Mouse (Mus musculus): Measurements from ENCODE around the gene Rhou. TPM values are rescaled to one million over a fixed set of nuclear protein-coding genes. Genes with fewer than 3 reads are reported as not detected.

The Rhou gene
- polyA plus RNA-seq, 1 experiment, result 4.6 TPM

DNA sequence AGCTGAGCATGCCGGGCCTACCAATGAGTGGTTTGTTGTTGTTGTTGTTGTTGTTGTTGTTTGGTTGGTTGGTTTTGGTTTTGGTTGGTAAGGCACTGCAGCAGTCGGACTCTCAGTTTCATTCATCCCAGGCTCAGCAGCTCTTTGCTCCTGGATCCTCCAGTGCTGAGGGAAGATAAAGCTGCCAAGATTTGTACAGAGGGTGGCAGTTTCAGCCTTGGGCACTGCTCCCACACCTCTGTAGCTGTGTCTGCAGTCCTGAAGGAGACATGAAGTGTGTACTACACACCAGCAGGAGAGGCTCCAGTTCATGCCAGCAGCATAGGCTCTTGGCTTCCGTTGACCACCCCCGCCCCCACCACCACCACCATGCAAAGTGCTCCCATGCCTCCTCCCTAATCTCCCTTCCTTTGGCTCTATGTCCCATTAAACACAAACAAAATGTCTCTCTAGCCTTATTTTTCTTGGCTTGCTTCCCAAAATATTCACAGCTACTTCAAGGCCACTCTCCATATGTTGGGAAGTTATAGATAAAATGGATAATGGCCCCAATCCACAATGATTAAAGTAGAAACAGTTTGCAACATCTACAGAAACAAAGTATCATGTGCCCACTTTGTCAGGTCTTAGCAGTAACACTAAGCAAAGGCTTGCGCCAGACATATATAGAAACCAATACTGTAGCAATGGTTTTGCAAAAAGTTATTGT is 2.2 kb upstream of the Rhou start:
- Histone ChIP-seq H3K36me3 (ENCODE audit: control insufficient read depth, insufficient read depth, low read length) (no peaks in the 10 kb centered on the region), H3K27ac (ENCODE audit: insufficient read depth, low read depth, low read length) (no peak overlapping the region), H3K27me3 (replicated peaks; ENCODE audit: control insufficient read depth, insufficient read depth, low read length) (no peaks in the 10 kb centered on the region), H3K4me3 (ENCODE audit: insufficient read depth, low read depth, low read length) (no peak overlapping the region), H3K4me1 (ENCODE audit: control insufficient read depth, insufficient read depth, low read length) (no peaks in the 10 kb centered on the region)
- DNase-seq, result no peak
- WGBS, result 89% methylated on average over 5 of the region's 5 CpGs
- TF ChIP-seq CTCF (conservative IDR thresholded peaks at IDR 0.05; ENCODE audit: insufficient read depth, insufficient read length, low read depth, low read length) (no peak), POLR2A (IDR thresholded peaks at IDR 0.05; ENCODE audit: low read depth, low read length) (no peak)

DNA sequence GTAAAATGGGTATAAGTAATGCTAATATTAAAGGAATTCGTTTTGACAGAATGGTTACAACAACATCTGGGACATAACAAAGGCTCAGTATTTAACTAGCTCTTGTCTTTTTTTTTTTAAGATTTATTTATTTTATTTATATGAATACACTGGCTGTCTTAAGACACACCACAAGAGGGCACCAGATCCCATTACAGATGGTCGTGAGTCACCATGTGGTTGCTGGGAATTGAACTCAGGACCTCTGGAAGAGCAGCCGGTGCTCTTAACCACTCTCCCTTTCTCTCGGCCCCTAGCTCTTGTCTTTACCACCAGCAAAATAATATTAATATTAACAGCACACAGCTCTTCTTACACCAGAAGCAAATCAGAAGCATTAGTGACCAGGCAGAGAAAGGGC is 1.1 kb upstream of the Rhou start:
- Histone ChIP-seq H3K27ac (ENCODE audit: insufficient read depth, low read depth, low read length) (no peak overlapping the region), H3K36me3 (ENCODE audit: control insufficient read depth, insufficient read depth, low read length) (no peaks in the 10 kb centered on the region), H3K4me3 (ENCODE audit: insufficient read depth, low read depth, low read length) (no peak overlapping the region), H3K4me1 (ENCODE audit: control insufficient read depth, insufficient read depth, low read length) (no peaks in the 10 kb centered on the region), H3K27me3 (replicated peaks; ENCODE audit: control insufficient read depth, insufficient read depth, low read length) (no peaks in the 10 kb centered on the region)
- TF ChIP-seq CTCF (conservative IDR thresholded peaks at IDR 0.05; ENCODE audit: insufficient read depth, insufficient read length, low read depth, low read length) (no peak), POLR2A (IDR thresholded peaks at IDR 0.05; ENCODE audit: low read depth, low read length) (no peak)
- WGBS, result 69% methylated on average over 4 of the region's 4 CpGs
- no peak for DNase-seq

DNA sequence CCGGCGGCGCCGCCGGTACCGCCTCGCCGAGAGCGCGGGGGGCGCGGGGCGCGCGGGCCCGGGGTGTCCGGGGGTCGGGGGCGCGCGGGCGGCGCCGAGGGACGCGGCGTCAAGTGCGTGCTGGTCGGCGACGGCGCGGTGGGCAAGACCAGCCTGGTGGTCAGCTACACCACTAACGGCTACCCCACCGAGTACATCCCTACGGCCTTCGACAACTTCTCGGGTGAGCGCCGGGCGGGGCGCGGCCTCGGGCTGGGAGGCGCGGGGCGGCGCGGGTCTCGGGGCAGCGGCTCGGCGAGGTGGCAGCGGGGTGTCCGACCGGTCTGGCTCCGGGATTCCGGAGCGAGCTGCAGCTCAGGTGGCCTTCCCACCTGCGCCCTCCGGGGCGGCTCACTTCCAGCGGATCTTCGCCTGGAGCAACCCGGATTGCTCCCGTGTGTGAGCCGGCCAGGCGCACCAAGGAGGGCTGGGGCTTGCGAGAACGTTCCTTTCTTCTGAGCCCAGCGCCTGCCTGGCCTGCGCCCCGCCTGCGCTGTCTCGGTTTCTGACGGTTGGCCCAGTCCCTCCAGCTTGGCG is 353 bp downstream of the Rhou start:
- Histone ChIP-seq H3K27me3 (replicated peaks; ENCODE audit: control insufficient read depth, insufficient read depth, low read length) (no peaks in the 10 kb centered on the region), H3K4me3 (ENCODE audit: insufficient read depth, low read depth, low read length) (peak overlapping the region; percentile 51), H3K4me1 (ENCODE audit: control insufficient read depth, insufficient read depth, low read length) (no peaks in the 10 kb centered on the region), H3K36me3 (ENCODE audit: control insufficient read depth, insufficient read depth, low read length) (no peaks in the 10 kb centered on the region), H3K27ac (ENCODE audit: insufficient read depth, low read depth, low read length) (no peak overlapping the region)
- 3% methylated on average over 76 of the region's 77 CpGs for WGBS
- no peak for TF ChIP-seq CTCF (conservative IDR thresholded peaks at IDR 0.05; ENCODE audit: insufficient read depth, insufficient read length, low read depth, low read length)
- no peak for TF ChIP-seq POLR2A (IDR thresholded peaks at IDR 0.05; ENCODE audit: low read depth, low read length)
- DNase-seq, result peak; percentile 28

DNA sequence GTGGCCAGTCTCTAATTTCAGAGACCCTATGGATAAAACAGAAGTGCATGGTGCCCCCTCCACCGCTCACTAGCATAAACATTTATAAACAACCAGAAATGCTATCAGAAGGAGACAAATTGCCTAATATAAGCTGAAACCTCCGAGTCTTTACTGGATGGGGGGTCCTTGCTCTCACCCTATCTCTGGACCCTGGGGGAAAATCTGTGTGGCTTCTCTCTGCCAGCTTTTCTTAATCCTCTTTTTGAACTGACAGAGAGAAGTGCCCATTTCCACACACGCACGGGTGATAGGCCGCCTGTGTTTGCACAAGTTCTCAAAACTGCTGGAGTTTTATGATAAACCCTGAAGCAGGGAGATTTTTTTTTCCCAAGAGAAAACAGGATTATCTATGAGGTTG is 1.0 kb downstream of the Rhou start:
- H3K4me3 ChIP-seq (ENCODE audit: insufficient read depth, low read depth, low read length), result no peak overlapping the region
- no peak overlapping the region for H3K27ac ChIP-seq (ENCODE audit: insufficient read depth, low read depth, low read length)
- H3K36me3 ChIP-seq (ENCODE audit: control insufficient read depth, insufficient read depth, low read length), result no peaks in the 10 kb centered on the region
- H3K4me1 ChIP-seq (ENCODE audit: control insufficient read depth, insufficient read depth, low read length), result no peaks in the 10 kb centered on the region
- no peak for DNase-seq
- 84% methylated on average over 5 of the region's 5 CpGs for WGBS
- H3K27me3 ChIP-seq (replicated peaks; ENCODE audit: control insufficient read depth, insufficient read depth, low read length), result no peaks in the 10 kb centered on the region
- TF ChIP-seq POLR2A (IDR thresholded peaks at IDR 0.05; ENCODE audit: low read depth, low read length), result no peak
- no peak for TF ChIP-seq CTCF (conservative IDR thresholded peaks at IDR 0.05; ENCODE audit: insufficient read depth, insufficient read length, low read depth, low read length)

DNA sequence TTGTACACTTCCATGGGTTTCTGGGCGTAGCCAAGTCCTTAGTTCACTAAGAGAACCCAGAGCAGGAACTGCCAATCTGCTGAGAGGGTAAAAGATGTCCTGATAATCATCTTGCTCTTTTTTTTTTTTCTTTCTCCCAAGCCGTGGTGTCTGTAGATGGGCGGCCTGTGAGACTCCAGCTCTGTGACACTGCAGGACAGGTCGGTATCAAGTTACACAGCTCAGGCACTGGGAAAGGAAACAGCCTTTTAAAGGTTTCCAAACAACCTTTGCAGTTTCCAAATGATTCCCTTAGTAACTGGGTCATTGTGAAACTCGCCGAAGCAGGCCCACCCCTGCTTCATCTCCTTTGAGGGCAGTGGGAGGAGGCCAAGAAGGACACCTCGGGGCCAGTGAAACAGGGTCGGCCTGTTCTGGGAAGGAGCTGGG is 1.6 kb downstream of the Rhou start:
- WGBS, result 65% methylated on average over 8 of the region's 8 CpGs
- Histone ChIP-seq H3K27me3 (replicated peaks; ENCODE audit: control insufficient read depth, insufficient read depth, low read length) (no peaks in the 10 kb centered on the region), H3K36me3 (ENCODE audit: control insufficient read depth, insufficient read depth, low read length) (no peaks in the 10 kb centered on the region), H3K27ac (ENCODE audit: insufficient read depth, low read depth, low read length) (no peak overlapping the region), H3K4me1 (ENCODE audit: control insufficient read depth, insufficient read depth, low read length) (no peaks in the 10 kb centered on the region), H3K4me3 (ENCODE audit: insufficient read depth, low read depth, low read length) (no peak overlapping the region)
- TF ChIP-seq POLR2A (IDR thresholded peaks at IDR 0.05; ENCODE audit: low read depth, low read length), result no peak
- no peak for TF ChIP-seq CTCF (conservative IDR thresholded peaks at IDR 0.05; ENCODE audit: insufficient read depth, insufficient read length, low read depth, low read length)
- no peak for DNase-seq

DNA sequence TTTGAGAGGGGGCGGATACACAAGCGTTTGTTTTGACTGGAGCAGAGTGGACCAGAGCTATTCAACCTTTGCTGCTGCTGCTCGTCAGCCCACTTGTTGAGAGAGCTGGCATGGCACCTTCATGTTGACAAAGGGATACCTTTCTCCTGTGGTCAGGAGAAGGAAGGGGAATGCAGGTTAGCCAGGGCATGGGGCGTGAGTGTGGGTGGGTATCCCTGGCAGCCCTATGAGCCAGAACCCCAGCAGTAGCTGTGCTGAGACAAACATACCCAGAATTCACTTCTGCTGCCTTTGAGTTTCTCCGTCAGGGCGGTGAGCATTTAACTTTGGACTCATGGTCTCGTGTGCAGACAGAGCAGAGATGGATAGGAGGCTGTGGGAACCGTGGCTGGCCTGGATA is 4.1 kb downstream of the Rhou start:
- H3K27ac ChIP-seq (ENCODE audit: insufficient read depth, low read depth, low read length), result no peak overlapping the region
- no peak for DNase-seq
- WGBS, result 83% methylated on average over 8 of the region's 8 CpGs

DNA sequence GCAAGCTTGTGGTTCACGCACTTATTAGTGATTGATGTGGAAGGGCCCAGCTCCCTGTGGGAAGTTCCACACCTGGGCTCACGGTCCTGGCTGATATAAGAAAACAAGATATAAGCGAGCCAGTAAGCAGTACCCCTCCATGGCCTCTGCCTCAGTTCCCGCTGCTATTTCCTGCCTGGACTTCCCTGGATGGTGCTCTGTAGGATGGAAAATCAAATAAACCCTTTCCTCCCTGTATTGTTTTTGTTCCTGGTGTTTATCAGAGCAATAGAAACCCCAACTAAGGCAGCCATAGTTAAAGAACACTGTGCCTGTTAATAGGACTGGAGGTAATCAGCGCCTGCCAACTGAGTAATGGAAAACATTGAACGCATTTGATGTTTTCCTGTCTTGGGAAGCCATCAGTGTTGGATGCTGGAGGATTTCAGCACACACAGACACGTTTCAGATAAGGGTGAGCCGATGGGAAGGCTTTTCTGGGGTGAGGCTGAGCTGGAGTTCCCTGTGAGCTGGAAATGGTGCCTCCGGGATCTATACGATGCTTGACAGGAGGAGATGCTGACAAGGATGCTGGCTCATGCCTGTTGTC is 5.8 kb downstream of the Rhou start:
- DNase-seq, result no peak
- TF ChIP-seq POLR2A (IDR thresholded peaks at IDR 0.05; ENCODE audit: low read depth, low read length) (no peak), CTCF (conservative IDR thresholded peaks at IDR 0.05; ENCODE audit: insufficient read depth, insufficient read length, low read depth, low read length) (no peak)
- no peak overlapping the region for H3K4me3 ChIP-seq (ENCODE audit: insufficient read depth, low read depth, low read length)
- WGBS, result 87% methylated on average over 10 of the region's 10 CpGs
- H3K27ac ChIP-seq (ENCODE audit: insufficient read depth, low read depth, low read length), result no peak overlapping the region
- no peaks in the 10 kb centered on the region for H3K27me3 ChIP-seq (replicated peaks; ENCODE audit: control insufficient read depth, insufficient read depth, low read length)
- H3K4me1 ChIP-seq (ENCODE audit: control insufficient read depth, insufficient read depth, low read length), result no peaks in the 10 kb centered on the region
- H3K36me3 ChIP-seq (ENCODE audit: control insufficient read depth, insufficient read depth, low read length), result no peaks in the 10 kb centered on the region

More for the DNA sequence above, 4.1 kb downstream of the Rhou start:
- H3K27me3 ChIP-seq (replicated peaks; ENCODE audit: control insufficient read depth, insufficient read depth, low read length), result no peaks in the 10 kb centered on the region
- no peaks in the 10 kb centered on the region for H3K36me3 ChIP-seq (ENCODE audit: control insufficient read depth, insufficient read depth, low read length)
- no peaks in the 10 kb centered on the region for H3K4me1 ChIP-seq (ENCODE audit: control insufficient read depth, insufficient read depth, low read length)
- TF ChIP-seq POLR2A (IDR thresholded peaks at IDR 0.05; ENCODE audit: low read depth, low read length) (no peak), CTCF (conservative IDR thresholded peaks at IDR 0.05; ENCODE audit: insufficient read depth, insufficient read length, low read depth, low read length) (no peak)
- H3K4me3 ChIP-seq (ENCODE audit: insufficient read depth, low read depth, low read length), result no peak overlapping the region
